Mouse (Mus musculus) layer of hippocampus, postnatal 14 days (tissue): ENCODE results near the gene Tle3. TPM values are rescaled to one million over a fixed set of nuclear protein-coding genes. Genes with fewer than 3 reads are reported as not detected.

Experiments
- DNase-seq, 2 experiments: peaks; one replicate each; pipeline ENCODE4 v3.0.0; 2021 to 2022; ENCODE audit warnings: low spot score in 2 of 2, mixed read lengths in 1 of 2
- total RNA-seq, 2 experiments: library from RNA; stranded (reverse); gene quantifications; 2 replicates each; pipeline ENCODE4 v1.2.3; 2021

Tle3 gene
- total RNA-seq, 2 experiments from 2014 or later, result 73.5 to 77.2 TPM

GRCm38 (mm10) chr9:61393161-61393560, 21.0 kb downstream of the Tle3 start:
- no peak for DNase-seq

DNA sequence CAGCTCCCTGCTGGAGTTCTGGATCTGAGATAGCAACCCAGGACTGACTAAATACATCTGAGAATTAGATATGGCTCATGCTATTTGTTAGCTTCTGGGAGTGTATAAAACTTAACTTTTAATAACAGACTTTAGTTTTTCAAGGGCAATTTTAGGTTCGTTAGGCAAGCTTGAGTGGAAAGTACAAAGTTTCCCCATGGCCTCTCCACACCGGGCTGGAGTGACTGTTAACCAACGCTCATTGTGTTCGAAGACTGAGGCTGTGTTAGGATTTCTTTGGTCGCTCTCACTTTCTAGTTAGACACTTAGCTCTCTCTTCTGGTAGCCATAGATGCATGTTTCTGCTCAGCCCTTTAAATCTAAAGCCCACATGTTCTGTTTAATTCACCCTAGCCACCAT, 21.7 kb downstream of the Tle3 start:
- no peak for DNase-seq

DNA sequence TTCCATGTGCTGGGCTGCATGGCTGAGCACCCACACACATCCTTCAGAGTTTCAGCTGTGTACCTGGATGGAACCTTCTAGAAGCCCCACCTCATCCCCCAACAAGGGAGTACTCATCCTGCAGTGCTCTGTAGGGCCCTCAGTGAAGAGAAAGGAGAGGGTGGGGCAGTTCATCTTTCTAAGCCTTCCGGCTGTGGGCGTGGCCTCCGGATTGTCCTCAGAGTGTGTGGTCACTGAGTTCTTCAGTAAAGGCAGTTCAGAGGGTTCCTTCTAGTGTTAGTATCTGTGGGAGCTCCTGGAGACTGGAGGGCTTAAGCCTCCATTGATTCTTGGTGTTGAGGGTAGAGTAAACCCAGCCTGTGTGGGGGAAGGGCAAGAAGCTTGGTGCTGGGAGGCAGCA, 22.9 kb downstream of the Tle3 start:
- DNase-seq, result no peak

DNA sequence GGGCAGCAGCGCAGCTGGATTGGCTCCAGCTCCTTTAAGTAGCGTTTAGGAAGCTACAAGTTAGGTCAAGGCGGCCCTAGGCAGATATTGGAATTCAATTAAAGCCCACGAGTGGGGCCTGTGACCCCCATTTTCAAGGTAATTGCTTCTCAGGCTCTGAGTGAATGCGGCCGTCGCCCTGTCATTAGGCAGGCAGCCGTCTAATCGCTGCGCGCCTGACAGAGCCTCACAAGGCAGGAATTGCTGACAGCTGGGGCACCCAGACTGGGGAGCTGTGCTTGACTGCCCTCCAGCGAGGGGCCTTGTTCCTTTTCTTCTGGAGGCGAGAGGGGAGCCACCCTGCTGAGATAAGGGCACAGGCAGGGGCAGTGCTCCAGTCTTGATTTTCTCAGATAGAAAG, 24.3 kb downstream of the Tle3 start:
- DNase-seq, result no peak

DNA sequence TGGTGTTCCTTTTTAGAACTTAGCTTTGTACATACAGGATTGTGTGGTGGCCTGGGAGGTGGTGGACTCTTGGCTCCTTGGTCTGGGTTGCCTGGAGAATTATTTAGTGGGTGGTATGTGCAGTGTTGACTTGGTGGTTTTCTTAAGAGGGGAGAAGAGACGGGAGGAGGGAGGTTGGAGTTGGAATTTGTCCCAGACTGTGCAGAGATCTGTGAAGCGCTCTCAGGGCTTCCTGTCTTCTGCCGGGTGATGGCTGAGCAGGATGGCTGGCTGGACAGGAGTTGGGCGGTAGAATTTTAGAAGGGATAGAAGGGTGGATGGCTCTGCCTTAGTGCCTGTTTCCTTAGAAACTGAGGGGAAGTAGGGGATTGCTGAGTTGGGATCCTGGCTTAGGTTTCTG, 25.0 kb downstream of the Tle3 start:
- DNase-seq, result no peak

DNA sequence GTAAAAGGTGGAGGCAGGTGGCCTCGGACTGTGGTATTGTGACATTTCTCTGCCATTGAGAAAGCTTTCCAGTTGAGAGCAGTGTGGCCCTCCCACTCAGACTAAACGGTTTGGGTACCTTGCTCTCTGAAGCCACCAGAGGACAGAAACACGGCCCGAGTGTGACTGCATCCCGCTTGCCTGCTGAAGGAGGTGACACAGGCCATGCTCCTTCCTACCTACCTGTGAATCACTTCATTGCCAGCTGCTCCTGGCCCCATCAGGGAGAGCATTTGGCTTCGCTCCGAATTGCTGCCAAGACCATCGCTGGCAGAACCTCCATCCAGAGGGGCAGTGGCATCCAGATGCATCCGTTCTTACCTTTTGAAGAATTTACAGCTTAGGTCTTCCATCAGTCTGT, 26.0 kb downstream of the Tle3 start:
- no peak for DNase-seq

DNA sequence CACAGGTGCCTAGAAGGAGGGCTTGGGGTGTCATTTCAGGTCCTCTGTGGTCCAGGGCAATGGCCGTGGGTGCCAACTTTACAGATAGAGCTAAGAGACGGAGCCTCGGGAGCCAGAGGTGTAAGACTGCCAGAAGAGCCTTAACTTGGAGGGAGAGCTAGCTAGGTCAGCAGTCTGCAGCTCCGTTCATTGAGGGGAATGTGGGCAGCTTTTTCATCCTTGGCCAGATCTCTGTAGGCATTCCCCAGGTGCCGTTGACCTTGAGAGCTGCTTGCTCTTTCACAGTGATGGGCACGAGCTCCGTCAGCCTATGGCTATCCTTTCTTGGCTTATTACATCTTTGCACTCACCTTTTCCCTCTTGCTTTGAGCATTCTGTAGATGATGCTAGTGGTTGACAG, 28.0 kb downstream of the Tle3 start:
- DNase-seq, result no peak

DNA sequence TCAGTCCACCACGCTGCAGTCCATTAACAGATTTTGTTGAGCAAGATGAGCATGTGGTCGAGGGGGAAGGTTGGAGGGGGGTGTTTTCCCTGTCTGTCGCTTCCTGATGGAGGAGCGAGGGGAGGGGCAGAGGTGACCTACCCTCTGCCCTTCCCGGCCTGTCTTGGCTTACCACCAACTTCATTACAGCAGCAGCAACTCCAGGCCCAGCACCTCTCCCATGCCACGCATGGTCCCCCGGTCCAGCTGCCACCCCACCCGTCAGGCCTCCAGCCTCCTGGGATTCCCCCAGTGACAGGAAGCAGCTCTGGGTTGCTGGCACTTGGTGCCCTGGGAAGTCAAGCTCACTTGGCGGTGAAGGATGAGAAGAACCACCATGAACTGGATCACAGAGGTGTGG, 29.5 kb downstream of the Tle3 start:
- no peak for DNase-seq

DNA sequence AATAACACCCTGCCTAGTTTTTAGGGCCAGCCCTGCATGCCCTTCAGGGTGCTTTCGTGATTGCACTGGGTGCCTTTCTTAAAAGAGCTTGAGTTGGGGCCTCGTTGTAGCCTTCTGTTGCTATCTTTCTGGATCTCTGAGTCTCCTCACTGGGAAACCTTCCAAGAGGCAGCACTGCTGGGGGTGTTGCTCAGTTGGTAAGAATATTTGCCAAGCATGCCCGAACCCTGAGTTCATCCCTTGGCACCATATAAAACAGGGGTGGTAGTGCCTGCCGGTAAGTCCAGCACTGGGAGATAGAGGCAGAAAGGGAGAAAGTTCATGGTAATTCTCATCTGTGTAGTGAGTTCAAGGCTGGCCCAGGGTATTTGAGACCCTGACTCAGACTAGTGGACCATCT, 30.1 kb downstream of the Tle3 start:
- no peak for DNase-seq

DNA sequence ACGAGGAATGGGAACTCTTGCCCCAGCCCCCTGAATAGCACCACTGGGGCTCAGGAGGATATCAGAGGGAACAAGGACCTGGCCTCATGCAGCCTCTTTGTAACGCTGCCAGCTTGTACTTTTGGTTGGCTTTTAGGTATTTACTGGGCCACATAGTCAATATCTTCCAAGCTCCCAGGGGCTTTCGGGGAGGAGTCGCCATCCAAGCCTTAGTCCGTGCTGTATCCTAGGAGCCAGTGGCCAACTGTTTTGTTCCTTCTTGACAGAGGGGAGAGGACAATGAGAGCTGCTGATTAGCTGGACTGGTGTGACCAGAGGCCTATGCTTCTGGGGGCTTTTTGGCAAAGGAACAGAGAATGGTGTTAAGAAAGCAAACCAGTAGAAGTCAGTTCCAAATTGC, 30.6 kb downstream of the Tle3 start:
- DNase-seq, result no peak

DNA sequence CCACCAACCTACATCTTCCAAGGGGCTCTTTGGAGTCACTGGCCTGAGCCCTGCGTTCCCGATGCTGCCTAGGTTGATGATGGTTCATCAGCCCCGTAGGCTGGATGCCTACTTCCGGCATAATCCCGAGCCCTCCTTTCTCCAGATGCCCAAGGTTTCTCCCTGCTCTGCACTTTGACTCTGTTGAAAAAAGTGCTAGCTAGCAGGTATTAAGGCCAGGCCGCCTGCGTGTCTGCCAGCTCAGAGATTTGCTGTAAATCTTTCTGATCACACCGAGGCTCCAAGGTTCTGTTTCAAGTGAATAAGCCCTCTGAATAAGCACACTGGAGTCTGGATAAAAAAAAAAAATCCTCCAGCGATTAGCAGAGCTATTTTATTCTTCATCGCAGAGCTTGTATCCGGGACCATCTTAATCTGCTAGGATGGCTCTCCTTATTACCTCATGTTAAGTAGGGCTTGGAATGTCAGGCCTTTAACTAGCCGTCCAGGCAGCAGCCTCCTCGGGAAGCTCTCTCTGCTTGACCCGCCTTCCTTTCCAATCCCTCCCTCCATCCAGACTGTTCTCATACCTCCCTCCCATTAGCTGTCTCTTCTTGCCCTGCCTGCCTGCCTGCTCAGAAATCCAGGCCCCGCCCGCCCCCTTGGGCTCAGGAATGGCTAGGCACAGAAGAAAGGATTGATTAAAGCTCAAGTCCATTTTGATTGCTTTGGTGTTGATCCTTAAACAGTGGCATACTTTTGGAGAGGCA, 31.9 kb downstream of the Tle3 start:
- DNase-seq, result no peak

- no peak for DNase-seq
These were observed 32.4 kb downstream of the Tle3 start for GRCm38 (mm10) chr9:61404615-61404980.

DNA sequence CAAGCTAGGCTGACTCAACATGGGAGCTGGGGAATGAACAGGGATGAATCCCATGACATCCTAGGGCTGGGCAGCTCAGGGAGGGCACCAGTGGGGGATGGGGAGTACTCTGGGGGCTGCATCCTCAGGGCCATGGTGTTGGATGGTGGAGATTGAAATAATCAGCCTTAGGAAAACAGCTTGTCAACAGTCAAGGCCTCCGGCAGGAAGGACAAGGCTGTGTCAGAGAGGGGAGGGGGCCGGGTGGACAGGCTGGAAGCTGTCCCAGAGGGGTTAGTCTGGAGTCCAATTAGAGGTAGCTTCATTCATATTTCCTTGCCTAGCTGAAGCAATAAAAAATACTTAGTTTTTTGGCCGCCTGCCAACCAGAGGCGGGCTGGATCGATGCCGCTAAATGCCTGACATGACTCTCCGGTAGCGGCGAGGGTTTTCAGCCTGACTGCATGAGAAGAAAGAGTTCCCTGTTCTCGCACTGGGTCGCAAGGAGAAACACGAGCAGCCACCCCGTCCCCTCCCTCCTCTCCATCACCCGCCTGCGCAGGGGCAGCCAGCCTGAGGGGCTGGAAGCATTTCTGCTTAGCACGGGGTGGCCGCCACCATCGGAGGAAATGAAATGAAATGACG, 32.9 kb downstream of the Tle3 start:
- DNase-seq, result peak; percentile 82 to 93

DNA sequence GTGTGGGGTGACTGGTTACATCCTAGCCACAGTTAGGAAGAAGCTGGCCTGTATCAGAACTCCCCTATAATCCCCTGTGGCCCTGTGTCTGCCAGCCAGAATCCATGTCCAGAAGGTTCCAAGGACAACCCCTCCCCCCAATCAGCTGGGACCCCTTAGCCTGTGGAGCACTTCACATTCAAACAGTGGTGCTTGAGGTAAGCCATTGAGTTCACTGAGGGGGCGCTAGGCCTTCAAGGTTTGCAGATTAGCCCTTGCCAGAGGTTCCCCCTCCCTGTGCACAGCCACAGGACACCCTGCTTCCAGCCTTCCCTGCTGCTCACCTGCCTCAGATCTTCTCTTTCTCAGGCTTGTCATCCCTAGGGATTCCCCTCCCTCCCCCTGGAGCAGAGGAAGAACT, 34.2 kb downstream of the Tle3 start:
- no peak for DNase-seq

GRCm38 (mm10) chr9:61409046-61409445, 36.9 kb downstream of the Tle3 start:
- no peak for DNase-seq

DNA sequence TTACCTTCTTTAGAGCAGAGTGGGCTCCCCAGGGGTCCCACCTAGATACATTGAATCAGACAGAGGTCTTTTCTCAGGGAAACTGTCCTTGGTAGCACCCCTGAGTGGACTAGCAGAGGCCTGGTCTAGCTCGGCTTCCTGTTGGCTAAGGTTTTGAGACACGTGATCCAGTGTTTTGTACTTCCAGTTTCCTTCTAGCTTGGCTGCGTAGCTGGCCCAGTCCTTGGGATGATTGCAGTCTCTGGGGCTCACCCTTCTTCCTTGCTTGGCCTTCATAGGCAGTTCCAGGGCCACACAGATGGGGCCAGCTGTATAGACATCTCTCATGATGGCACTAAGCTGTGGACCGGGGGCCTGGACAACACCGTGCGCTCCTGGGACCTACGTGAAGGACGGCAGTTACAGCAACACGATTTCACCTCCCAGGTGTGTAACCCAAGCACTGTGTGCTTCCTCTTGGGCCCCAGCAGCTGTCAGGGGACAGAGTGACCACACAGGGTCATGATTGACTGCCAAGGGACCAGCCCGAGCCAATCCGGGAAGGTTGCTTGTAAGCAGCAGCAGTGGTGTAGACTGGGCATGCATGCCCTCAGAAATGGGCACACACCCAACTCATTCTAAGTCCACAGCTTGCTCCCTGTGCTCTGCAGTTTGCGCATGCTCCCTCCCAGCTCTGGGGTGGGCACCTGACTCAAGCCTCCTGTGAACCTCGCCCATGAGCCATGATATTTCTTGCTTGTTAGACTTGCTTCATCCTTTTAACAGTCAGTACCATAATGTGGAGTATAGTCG, 41.7 kb downstream of the Tle3 start:
- DNase-seq, result no peak

DNA sequence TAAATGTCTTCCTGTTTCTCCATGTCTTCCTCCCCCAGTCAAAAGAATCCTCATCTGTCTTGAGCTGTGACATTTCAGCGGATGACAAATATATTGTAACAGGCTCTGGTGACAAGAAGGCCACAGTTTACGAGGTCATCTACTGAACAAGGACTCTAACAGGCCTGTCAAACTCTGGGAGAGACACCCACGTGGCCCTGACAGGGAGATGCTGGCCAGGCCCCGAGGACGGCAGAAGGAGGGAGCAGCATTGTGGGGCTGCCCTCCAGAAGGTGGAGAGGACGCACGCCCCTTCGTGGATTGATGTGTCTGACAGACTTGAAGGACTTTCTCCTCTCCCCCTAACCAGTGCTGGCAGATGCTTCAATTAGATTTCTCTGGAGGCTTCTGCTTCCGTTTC, 44.4 kb downstream of the Tle3 start:
- no peak for DNase-seq

DNA sequence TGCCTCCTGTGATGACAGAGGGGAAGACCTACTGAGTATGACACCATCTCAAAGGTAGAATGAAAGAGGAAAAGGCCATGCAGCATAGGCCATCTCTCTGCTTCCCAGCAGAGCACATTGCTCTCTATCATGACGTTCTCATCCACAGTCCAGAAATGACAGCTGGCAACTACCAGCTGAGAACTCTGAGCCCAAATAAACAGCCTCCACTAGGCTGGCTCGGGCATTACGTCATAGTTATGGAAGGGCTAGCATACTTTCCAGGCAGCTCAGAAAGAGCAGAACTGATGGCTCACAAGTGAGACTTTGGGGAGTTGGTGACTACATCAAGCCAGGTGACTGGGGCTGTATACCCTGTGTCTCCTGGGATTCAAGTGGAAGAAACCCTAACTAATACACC, 49.5 kb downstream of the Tle3 start:
- no peak for DNase-seq

GRCm38 (mm10) chr9:61424245-61424644, 52.1 kb downstream of the Tle3 start:
- no peak for DNase-seq

- no peak for DNase-seq
These were observed 54.3 kb downstream of the Tle3 start for GRCm38 (mm10) chr9:61426493-61426892.

GRCm38 (mm10) chr9:61427051-61427450, 54.9 kb downstream of the Tle3 start:
- no peak for DNase-seq

GRCm38 (mm10) chr9:61427901-61428300, 55.7 kb downstream of the Tle3 start:
- no peak for DNase-seq
